Mouse (Mus musculus) liver, adult 2 months (tissue): ENCODE measurements around the gene Dnajc17. TPM values are rescaled to one million over a fixed set of nuclear protein-coding genes. Genes with fewer than 3 reads are reported as not detected.

Experiments used
- DNase-seq: peaks from one replicate; pipeline ENCODE4 v3.0.0-alpha.2; 2011; ENCODE audit warnings: low read depth, low spot score; ENCODE audit errors: extremely low read depth
- H3K27ac ChIP-seq: fragments of 200-500 bp; replicated peaks from 2 replicates; pipeline ENCODE4 v1.5.1; 2012; ENCODE audit warnings: low read depth, mild to moderate bottlenecking, control low read depth, inconsistent platforms, low read length; ENCODE audit not compliant: insufficient read depth
- H3K27me3 ChIP-seq: fragments of 200-500 bp; 2 replicates; pipeline ENCODE4 v1.6.1; 2012; ENCODE audit warnings: mild to moderate bottlenecking, moderate library complexity, low read length, inconsistent platforms; ENCODE audit not compliant: control insufficient read depth, insufficient read depth
- H3K36me3 ChIP-seq: fragments of 200-500 bp; 2 replicates; pipeline ENCODE4 v1.6.1; 2012; ENCODE audit warnings: low read length, inconsistent platforms; ENCODE audit not compliant: control insufficient read depth, insufficient read depth
- H3K4me1 ChIP-seq: fragments of 200-500 bp; 2 replicates; pipeline ENCODE4 v1.6.1; 2011; ENCODE audit warnings: low read length; ENCODE audit not compliant: control insufficient read depth, insufficient read depth
- H3K4me3 ChIP-seq: fragments of 200-500 bp; 2 replicates; pipeline ENCODE4 v1.5.1; 2011; ENCODE audit warnings: low read depth, mild to moderate bottlenecking, control low read depth, low read length, moderate library complexity; ENCODE audit not compliant: insufficient read depth
- H3K79me2 ChIP-seq: fragments of 200-500 bp; 2 replicates; pipeline ENCODE4 v1.6.1; 2012; ENCODE audit warnings: inconsistent platforms, mild to moderate bottlenecking, low read length, moderate library complexity; ENCODE audit not compliant: control insufficient read depth, insufficient read depth
- H3K9ac ChIP-seq: fragments of 200-500 bp; 2 replicates; pipeline ENCODE4 v1.6.1; 2012; ENCODE audit warnings: low read depth, mild to moderate bottlenecking, control low read depth, inconsistent platforms, low read length
- CTCF ChIP-seq: fragments of 200-500 bp; IDR thresholded peaks from 2 replicates; pipeline ENCODE4 v1.5.1; 2011; ENCODE audit warnings: low read depth, low read length, control low read depth
- POLR2A ChIP-seq: fragments of 200-500 bp; IDR thresholded peaks from 2 replicates; pipeline ENCODE4 v1.6.1; 2011; ENCODE audit warnings: low read length, control low read depth; ENCODE audit not compliant: insufficient read depth; ENCODE audit errors: extremely low read depth
- WGBS: fragments of 180-500 bp; shearing (Covaris S2); methylation state at CpG from one replicate; pipeline ENCODE4 v1.1.7; 2018; 5-methylcytosine and 5-hydroxymethylcytosine counted together
- polyA plus RNA-seq: library from polyadenylated mRNA; depleted of rRNA; stranded (reverse); fragments of >200 nt; gene quantifications from 2 replicates; pipeline ENCODE4 v1.2.3, GENCODE M21; 2012
- total RNA-seq: library from RNA; depleted of rRNA; stranded (reverse); fragments of >200 nt; gene quantifications from 2 replicates; pipeline ENCODE4 v1.2.3, GENCODE M21; 2014

The Dnajc17 gene
- total and polyA plus RNA-seq, 2 experiments: 2.6 to 3.6 TPM

DNA sequence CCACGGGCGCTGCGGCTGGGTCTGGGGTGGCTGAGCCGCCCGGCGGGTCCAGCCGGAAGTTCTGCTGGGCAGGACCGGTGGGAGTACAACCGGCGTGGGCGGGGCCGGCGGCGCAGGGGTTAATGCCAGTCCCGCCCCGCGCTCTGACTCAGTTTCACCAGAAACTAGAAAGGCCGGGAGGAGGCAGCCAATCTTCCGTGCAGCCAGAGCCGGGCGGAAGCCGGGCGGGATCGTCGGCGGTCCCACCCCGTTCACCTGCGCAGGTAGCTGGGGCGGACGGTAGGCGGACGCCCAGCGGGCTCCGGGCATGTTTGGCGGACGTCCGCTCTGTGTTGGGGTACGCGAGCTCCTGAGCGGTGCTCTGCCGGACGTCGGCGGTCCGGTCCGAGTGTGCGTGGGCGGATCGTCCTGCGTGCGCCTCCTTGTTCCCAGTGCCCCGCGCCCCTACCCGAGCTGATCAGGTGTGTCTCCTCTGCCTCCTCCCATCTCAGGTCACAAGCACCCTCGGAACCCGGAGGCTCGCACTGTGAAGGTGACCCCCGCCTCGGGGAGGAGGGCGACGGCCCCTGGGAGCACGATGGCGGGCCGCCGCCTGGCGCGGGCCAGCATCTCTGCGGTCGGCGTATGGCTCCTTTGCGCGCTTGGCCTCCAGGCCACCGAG is 28.7 kb upstream of the Dnajc17 start, which contains the start of gene Spint1:
TSS of gene Spint1 (plus strand) at position 153 of the 661 bp plus-strand sequence.
- Histone ChIP-seq H3K4me3 (peak within 1 kb of the TSS; percentile 40; the same call in 1 of the 2 replicates), H3K36me3 (no peaks in the 10 kb centered on the region), H3K79me2 (no peaks in the 10 kb centered on the region), H3K27ac (no peak within 1 kb of the TSS), H3K27me3 (peaks cover 14% of the 10 kb centered on the region), H3K9ac (peak within 1 kb of the TSS; percentile 42; the same call in 1 of the 2 replicates), H3K4me1 (0 out of 2 replicates have a peak, but pooled peaks cover 3% of the 10 kb centered on the region)
- TF ChIP-seq POLR2A (no peak), CTCF (no peak)
- 2% methylated on average over 73 of the region's 73 CpGs for WGBS
- no peak for DNase-seq

DNA sequence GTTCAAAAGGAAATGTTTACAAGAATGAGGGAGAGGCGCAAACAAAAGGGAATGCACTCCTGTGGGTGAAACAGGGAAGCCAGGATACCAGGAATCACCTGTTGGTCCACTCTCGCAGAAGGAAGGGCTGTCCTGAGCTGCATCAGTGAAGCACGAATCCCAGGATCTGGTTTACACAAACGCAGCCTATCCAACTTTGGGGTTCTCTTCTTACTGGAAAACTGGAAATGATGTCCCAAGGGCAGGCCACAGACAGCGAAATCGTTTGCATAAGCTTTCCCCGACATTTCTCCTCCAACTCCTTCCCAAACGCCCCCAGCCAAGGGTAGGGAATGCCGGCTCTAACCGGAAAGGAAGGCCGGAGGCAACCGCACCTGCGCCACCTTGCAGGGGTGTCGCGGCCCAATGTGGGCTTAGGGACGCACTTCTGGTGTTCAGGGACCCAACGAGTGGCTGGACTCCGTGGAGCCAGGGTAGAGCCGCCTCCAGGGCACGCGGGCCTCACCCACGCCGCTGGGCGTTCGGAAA is 28.2 kb upstream of the Dnajc17 start:
- 0 out of 2 replicates have a peak, but pooled peaks cover 3% of the 10 kb centered on the region for H3K4me1 ChIP-seq
- no peak for DNase-seq
- H3K27me3 ChIP-seq: peaks cover 14% of the 10 kb centered on the region
- WGBS: 19% methylated on average over 25 of the region's 25 CpGs
- no peaks in the 10 kb centered on the region for H3K79me2 ChIP-seq
- H3K4me3 ChIP-seq: peak overlapping the region; percentile 40; the same call in 1 of the 2 replicates
- peak overlapping the region; percentile 42; the same call in 1 of the 2 replicates for H3K9ac ChIP-seq
- TF ChIP-seq CTCF: no peak
- no peak overlapping the region for H3K27ac ChIP-seq
- no peaks in the 10 kb centered on the region for H3K36me3 ChIP-seq

DNA sequence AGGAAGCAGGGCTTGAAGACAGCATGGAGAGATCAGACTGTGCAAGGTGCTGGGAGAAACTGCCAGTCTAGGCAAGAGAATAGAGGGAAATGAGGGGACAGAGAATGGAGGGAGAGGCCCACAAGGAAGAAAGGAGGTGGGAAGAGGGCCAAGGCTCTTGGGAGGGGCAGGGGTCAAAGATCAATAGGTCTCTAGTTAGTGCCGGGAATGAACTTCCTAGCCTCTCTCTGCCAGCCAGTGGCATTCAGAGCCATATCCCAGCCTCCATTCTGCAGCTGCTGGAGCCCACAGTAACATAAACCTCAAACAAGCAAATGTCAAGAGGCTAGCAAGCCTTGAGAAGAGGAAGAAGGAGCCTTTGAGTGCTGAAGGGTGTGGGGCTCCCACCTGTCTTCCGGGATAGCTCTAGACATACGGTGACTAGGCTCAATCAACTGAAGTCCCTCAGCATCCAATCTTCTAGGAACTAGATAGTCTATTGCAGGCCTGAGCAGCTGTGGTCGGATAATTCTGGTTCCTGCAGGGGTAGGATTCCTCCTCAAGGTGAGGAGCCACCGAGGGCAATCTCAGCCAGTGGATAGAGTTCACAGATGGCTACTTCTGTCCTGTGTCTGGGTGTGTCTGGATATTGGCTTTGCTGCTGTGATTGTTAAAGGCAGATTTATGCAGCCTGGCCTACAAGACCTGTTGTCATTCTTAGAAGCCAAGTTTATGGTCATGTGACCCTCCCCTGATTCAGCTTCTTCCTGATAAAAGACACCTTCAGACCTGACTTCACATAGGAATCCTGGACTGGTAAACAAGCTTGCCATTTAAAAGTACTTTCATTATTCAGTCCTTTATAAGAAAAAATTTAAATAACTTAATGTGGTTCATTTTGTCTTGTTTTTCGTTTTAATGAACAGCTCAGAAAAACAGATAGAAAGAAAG is 21.4 kb upstream of the Dnajc17 start, which contains the start of gene Ppp1r14d:
TSS of gene Ppp1r14d (minus strand) at position 132 of the 930 bp plus-strand sequence.
- Histone ChIP-seq H3K36me3 (no peaks in the 10 kb centered on the region), H3K4me1 (no peaks in the 10 kb centered on the region), H3K27me3 (no peaks in the 10 kb centered on the region), H3K27ac (no peak within 1 kb of the TSS), H3K4me3 (no peak within 1 kb of the TSS), H3K9ac (no peak within 1 kb of the TSS), H3K79me2 (no peaks in the 10 kb centered on the region)
- WGBS: 65% methylated on average over 6 of the region's 6 CpGs
- no peak for DNase-seq
- TF ChIP-seq CTCF: no peak
- TF ChIP-seq POLR2A: no peak

DNA sequence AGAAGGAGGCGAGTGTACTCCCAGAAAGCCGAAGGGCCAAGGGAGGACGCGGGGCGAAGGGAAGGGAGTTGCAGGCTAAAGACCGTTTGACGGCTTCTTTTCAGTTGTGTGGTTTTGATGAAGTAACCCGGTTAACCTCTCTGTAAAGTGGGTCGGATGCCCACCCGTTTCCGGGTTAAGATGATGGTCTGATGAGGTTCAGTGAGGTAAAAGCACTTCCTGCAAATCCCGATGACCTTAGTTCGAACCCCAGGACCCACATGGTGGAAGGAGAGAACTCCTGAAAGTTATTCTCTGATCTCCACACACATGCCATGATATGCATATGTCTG is 547 bp upstream of the Dnajc17 start:
- Histone ChIP-seq H3K27ac (no peak overlapping the region), H3K4me3 (peak overlapping the region; percentile 87), H3K4me1 (peaks cover 4% of the 10 kb centered on the region; the same call in 1 of the 2 replicates), H3K79me2 (no peaks in the 10 kb centered on the region), H3K9ac (peak overlapping the region; percentile 77), H3K27me3 (no peaks in the 10 kb centered on the region), H3K36me3 (peaks cover 11% of the 10 kb centered on the region)
- WGBS: 0% methylated on average over 13 of the region's 13 CpGs
- TF ChIP-seq POLR2A: no peak
- TF ChIP-seq CTCF: no peak
- no peak for DNase-seq

DNA sequence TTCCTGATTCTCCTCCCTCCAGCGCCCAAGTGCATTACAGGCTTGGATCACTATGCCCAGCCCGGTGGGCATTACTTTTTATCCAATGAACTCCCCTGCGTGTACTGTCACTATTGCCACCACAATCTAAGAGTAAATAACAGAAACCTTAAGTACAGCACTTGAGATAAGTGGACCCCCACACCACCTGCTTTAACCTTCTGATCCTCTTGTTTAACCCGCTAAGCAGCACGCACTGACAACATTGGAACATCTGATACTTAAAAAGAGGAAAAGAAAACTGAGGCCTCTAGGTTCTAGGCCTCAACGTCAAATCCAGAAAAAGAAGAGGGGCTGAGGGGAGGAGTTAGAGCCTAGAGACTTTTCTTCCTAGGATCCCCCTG is 643 bp downstream of the Dnajc17 start:
- WGBS: 8% methylated on average over 6 of the region's 6 CpGs
- DNase-seq: no peak
- Histone ChIP-seq H3K4me1 (peaks cover 4% of the 10 kb centered on the region; the same call in 1 of the 2 replicates), H3K27ac (peak overlapping the region; percentile 90), H3K79me2 (no peaks in the 10 kb centered on the region; the same call in 1 of the 2 replicates), H3K27me3 (no peaks in the 10 kb centered on the region), H3K36me3 (peaks cover 11% of the 10 kb centered on the region), H3K9ac (peak overlapping the region; percentile 80), H3K4me3 (peak overlapping the region; percentile 78)
- TF ChIP-seq CTCF (no peak), POLR2A (no peak)
